Mouse (Mus musculus) splenic B cell, adult 2 months (primary cell): Measurements from ENCODE around the gene Pde4d.

ENCODE experiments used
- DNase-seq: peaks from one replicate; pipeline ENCODE4 v3.0.0-alpha.2; 2011; ENCODE audit warnings: low read depth, low spot score
- H3K27me3 ChIP-seq: 2 replicates; pipeline ENCODE4 v1.6.1; 2012; ENCODE audit warnings: mild to moderate bottlenecking, low read length, moderate library complexity, mixed read lengths; ENCODE audit not compliant: control insufficient read depth, poor library complexity, insufficient read depth, severe bottlenecking
- H3K36me3 ChIP-seq: 2 replicates; pipeline ENCODE4 v1.6.1; 2012; ENCODE audit warnings: mild to moderate bottlenecking, low read length, moderate library complexity, mixed read lengths; ENCODE audit not compliant: control insufficient read depth, poor library complexity, insufficient read depth, severe bottlenecking

Gene Pde4d

DNA sequence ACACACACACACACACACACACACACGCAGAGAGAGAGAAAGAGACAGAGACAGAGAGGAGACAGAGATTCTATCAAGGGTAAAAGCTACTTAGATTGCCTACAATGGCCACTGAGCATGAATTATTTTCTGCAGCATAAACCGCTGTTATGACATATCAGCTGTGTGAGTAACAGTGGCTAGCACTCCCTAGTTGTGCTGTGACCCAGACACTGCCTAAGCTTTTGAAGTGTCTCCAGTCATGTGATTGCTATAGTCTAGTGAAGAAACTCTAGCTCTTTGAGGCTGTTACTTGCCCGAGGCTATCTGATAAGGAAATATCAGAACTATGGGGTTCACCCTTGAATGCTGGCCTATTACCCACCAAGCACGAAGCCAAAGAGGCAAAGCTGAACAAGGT, 1058.7 kb downstream of the Pde4d start:
- Histone ChIP-seq H3K36me3 (no peaks in the 10 kb centered on the region), H3K27me3 (no peaks in the 10 kb centered on the region)
- DNase-seq: no peak

DNA sequence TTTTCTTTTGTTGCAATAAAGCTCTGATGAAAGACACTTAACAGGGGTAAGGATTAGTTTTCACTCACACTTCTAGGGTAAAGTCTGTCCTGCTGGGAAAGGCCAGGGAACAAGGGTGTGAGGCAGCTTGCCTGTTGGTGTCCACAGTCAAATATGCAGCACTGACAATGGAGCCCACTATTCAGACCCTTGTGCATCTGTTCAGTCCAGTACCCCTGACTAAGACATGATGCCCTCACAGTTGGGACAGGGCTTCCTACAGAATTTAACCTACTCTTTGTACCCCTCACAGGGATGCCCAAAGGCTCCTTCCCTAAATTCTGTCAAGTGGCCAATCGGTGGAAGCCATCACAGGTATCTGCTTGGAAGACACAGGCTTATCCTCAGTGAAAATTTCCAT, 1068.4 kb downstream of the Pde4d start:
- no peak for DNase-seq
- no peaks in the 10 kb centered on the region for H3K27me3 ChIP-seq
- no peaks in the 10 kb centered on the region for H3K36me3 ChIP-seq

DNA sequence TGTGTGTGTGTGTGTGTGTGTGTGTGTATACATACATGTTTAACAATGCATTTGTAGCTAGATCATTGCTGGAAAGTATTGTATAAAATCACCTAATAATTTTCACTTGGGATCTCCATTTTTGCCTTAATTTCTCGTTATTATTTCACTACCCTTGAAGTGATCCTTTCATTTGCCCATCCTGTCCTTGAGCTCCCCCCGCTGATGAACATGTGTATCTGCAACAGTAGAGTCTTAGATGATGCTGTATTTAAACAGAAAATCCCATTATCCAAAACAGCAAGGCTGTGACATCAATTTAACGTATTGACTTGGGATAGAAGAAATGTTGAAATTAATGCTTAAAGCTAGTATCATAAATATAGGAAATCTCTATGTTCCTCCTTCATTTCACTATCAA, 1069.7 kb downstream of the Pde4d start:
- DNase-seq: peak; percentile 61
- Histone ChIP-seq H3K36me3 (no peaks in the 10 kb centered on the region), H3K27me3 (no peaks in the 10 kb centered on the region)

- Histone ChIP-seq H3K36me3 (no peaks in the 10 kb centered on the region), H3K27me3 (no peaks in the 10 kb centered on the region)
- no peak for DNase-seq
These were observed 1070.4 kb downstream of the Pde4d start for GRCm38 (mm10) chr13:109519966-109520646.

GRCm38 (mm10) chr13:109533838-109534523, 1084.2 kb downstream of the Pde4d start:
- Histone ChIP-seq H3K27me3 (no peaks in the 10 kb centered on the region), H3K36me3 (no peaks in the 10 kb centered on the region)
- no peak for DNase-seq

- Histone ChIP-seq H3K36me3 (no peaks in the 10 kb centered on the region), H3K27me3 (no peaks in the 10 kb centered on the region)
- DNase-seq: no peak
These were observed 1085.0 kb downstream of the Pde4d start for GRCm38 (mm10) chr13:109534709-109535284.

DNA sequence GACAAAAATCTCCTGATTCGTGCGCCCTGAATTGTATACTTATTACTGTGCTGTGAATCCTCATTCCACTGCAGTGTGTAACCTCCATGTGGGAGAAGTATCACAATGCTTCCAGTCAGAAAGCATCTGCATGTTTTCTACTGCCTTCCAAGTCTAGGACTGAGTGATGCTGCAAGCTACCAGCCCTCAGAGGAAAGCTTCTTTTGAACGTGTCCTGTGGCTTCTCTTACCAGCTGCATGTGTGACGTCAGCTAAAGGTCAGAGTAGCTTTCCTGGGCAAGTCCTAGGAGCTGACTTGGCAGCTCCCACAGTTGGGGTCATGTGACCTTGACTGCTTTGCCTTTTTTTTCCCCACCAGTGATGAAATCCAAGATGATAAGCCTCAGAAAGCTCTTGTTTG, 1086.9 kb downstream of the Pde4d start:
- H3K36me3 ChIP-seq: no peaks in the 10 kb centered on the region
- no peak for DNase-seq
- no peaks in the 10 kb centered on the region for H3K27me3 ChIP-seq

- DNase-seq: no peak
- Histone ChIP-seq H3K36me3 (no peaks in the 10 kb centered on the region), H3K27me3 (no peaks in the 10 kb centered on the region)
These were observed 1089.6 kb downstream of the Pde4d start for GRCm38 (mm10) chr13:109539371-109539770.

DNA sequence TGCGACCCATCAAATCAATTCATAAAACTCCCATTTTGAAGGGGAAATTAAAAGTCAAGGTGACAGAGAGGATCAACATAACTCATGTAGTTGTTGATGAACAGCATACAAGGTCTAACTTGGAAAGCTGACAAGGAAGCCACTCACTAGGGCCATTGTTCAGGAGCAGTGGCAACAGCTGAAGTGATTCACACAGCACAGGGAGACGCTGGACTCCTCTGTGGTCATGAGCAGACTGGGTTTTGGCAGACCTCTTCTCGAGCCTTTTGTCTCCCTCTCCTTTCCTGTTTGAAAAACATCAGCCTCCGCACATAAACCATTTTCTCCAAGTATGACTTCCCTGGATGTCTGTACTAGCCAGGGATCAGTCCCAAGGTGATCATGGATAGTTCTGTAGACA, 1094.9 kb downstream of the Pde4d start:
- no peak for DNase-seq
- no peaks in the 10 kb centered on the region for H3K27me3 ChIP-seq
- no peaks in the 10 kb centered on the region for H3K36me3 ChIP-seq

DNA sequence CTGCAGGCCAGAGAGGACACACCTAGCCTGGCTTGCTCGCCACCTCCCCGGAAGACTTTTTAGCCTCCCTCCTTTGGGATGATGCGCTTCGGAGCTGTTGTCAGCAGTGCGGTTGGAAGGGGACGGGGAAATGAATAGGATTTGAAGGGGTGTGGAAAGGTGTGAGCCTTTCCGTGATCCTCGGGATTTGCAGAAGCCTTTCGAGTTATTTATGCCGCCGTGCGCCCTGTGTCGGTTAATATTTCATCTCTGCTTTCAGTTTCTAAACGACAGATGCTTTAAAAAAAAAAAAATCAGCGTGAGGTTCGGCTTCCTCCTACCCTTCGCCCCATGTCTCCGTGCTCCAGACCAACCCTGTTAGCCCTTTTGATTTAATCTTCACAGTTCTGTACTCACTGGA, 1096.6 kb downstream of the Pde4d start:
- H3K36me3 ChIP-seq: no peaks in the 10 kb centered on the region
- DNase-seq: peak; percentile 47
- no peaks in the 10 kb centered on the region for H3K27me3 ChIP-seq

- Histone ChIP-seq H3K27me3 (no peaks in the 10 kb centered on the region), H3K36me3 (no peaks in the 10 kb centered on the region; the same call in 1 of the 2 replicates)
- DNase-seq: peak; percentile 9
These were observed 1097.3 kb downstream of the Pde4d start for GRCm38 (mm10) chr13:109547006-109547587.

DNA sequence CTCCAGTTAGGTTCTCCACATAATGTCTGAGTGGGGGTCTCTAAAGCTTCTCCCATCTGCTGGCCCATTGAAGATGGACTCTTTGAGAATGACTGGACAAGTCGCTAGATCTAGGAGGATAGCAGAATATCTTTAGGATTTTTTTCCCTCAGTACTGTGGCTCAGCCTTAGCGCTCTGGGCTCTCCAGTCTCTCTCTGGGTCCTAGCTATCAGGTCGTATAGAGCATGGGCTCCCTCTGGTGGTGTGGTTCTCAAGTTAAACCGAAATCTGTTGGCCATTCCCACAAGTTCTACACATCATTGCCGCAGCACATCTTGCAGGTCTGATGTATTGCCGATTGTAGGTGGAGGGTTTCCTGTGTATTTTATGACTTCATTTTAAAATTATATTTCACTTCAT, 1098.0 kb downstream of the Pde4d start:
- peak; percentile 89 for DNase-seq
- no peaks in the 10 kb centered on the region; the same call in 1 of the 2 replicates for H3K36me3 ChIP-seq
- H3K27me3 ChIP-seq: no peaks in the 10 kb centered on the region

DNA sequence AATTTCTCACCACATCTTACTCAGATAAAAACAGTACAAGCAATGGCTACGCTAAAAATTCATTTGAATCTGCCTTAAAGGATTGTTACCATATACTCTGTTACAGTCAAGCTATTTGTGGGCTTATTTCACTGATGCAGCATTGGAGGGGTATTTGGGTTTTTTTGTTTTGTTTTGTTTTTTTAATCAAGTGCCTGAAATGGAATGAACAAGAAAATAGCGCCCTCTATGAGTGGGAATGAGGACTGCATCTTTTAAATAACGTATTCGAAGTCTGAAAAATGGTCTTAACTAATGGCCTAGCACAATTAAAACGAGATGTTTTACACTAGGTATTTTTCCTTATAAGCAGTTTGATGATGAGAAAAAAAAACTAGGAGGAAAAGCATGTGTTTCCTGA, 1098.5 kb downstream of the Pde4d start:
- Histone ChIP-seq H3K27me3 (no peaks in the 10 kb centered on the region), H3K36me3 (no peaks in the 10 kb centered on the region; the same call in 1 of the 2 replicates)
- DNase-seq: peak; percentile 57

GRCm38 (mm10) chr13:109548771-109549555, 1099.2 kb downstream of the Pde4d start:
- no peaks in the 10 kb centered on the region for H3K27me3 ChIP-seq
- no peak for DNase-seq

More at GRCm38 (mm10) chr13:109548771-109549555, 1099.2 kb downstream of the Pde4d start:
- no peaks in the 10 kb centered on the region; the same call in 1 of the 2 replicates for H3K36me3 ChIP-seq
